Mouse (Mus musculus): ENCODE measurements around the gene Rac1. TPM values are rescaled to one million over a fixed set of nuclear protein-coding genes. Genes with fewer than 3 reads are reported as not detected.

Rac1 gene
- polyA plus RNA-seq, 1 experiment from 2014 or later = 473 TPM

GRCm38 (mm10) chr5:143518045-143518591, 9.7 kb downstream of the Rac1 start:
- Histone ChIP-seq H3K36me3 (peaks cover 70% of the 10 kb centered on the region), H3K4me3 (no peak overlapping the region), H3K27me3 (ENCODE audit: low read depth, poor library complexity, severe bottlenecking) (no peaks in the 10 kb centered on the region), H3K9me3 (replicated peaks) (no peaks in the 10 kb centered on the region), H3K4me1 (peaks cover 3% of the 10 kb centered on the region; the same call in 1 of the 2 replicates), H3K27ac (no peak overlapping the region)
- DNase-seq (ENCODE audit: low spot score) = no peak
- WGBS = 85% methylated on average over 6 of the region's 6 CpGs

- H3K27me3 ChIP-seq (ENCODE audit: low read depth, poor library complexity, severe bottlenecking) = no peaks in the 10 kb centered on the region
- no peaks in the 10 kb centered on the region for H3K9me3 ChIP-seq (replicated peaks)
- H3K4me3 ChIP-seq = no peak overlapping the region
- WGBS = 84% methylated on average over 6 of the region's 6 CpGs
- DNase-seq (ENCODE audit: low spot score) = no peak
- no peak overlapping the region for H3K27ac ChIP-seq
- peaks cover 3% of the 10 kb centered on the region; the same call in 1 of the 2 replicates for H3K4me1 ChIP-seq
- H3K36me3 ChIP-seq = peaks cover 70% of the 10 kb centered on the region
Observed at GRCm38 (mm10) chr5:143517436-143517835, 10.4 kb downstream of the Rac1 start.

DNA sequence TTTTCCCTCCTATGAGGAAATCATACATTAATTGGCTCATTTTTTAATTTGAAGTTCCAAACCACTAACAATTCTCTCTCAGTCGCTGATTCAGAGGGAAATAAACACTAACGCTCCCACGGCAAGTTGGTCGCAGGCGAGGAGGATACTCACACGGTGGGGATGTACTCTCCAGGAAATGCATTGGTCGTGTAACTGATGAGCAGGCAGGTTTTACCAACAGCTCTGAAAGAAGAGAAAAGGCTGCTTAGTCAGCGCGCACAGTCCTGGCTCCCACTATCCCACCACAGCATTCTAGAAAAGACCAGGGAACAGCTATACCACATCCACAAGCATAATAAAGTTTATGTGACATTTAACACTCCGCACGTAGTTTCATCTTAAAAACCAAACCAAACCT, 10.8 kb downstream of the Rac1 start:
- peaks cover 71% of the 10 kb centered on the region for H3K36me3 ChIP-seq
- no peaks in the 10 kb centered on the region for H3K9me3 ChIP-seq (replicated peaks)
- no peak for DNase-seq (ENCODE audit: low spot score)
- 94% methylated on average over 11 of the region's 11 CpGs for WGBS
- no peak overlapping the region for H3K4me3 ChIP-seq
- H3K27me3 ChIP-seq (ENCODE audit: low read depth, poor library complexity, severe bottlenecking) = no peaks in the 10 kb centered on the region
- peaks cover 3% of the 10 kb centered on the region; the same call in 1 of the 2 replicates for H3K4me1 ChIP-seq
- H3K27ac ChIP-seq = no peak overlapping the region

DNA sequence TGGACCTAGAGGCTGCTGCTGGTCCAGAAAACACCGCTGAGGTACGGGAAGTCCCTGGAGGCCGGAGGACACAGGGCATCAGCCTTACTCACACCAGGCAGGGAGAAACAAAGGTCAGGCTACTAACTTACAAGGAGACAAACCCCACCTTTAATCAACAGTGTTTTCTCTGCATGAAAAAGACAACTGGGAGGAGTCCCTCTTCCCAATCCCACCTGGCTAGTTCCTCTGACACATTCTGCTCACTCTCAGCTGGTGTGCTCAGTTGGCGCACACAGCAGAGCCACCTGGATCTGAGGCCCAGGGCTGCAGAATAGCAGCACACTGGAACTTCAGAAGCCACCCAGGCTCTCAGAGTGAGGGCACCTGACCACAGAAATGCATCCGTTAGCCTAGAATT, 13.0 kb downstream of the Rac1 start:
- H3K36me3 ChIP-seq = peaks cover 89% of the 10 kb centered on the region
- no peaks in the 10 kb centered on the region for H3K27me3 ChIP-seq (ENCODE audit: low read depth, poor library complexity, severe bottlenecking)
- no peaks in the 10 kb centered on the region for H3K9me3 ChIP-seq (replicated peaks)
- no peak overlapping the region for H3K4me3 ChIP-seq
- no peak for DNase-seq (ENCODE audit: low spot score)
- WGBS = 93% methylated on average over 5 of the region's 5 CpGs
- no peaks in the 10 kb centered on the region for H3K4me1 ChIP-seq
- H3K27ac ChIP-seq = no peak overlapping the region

DNA sequence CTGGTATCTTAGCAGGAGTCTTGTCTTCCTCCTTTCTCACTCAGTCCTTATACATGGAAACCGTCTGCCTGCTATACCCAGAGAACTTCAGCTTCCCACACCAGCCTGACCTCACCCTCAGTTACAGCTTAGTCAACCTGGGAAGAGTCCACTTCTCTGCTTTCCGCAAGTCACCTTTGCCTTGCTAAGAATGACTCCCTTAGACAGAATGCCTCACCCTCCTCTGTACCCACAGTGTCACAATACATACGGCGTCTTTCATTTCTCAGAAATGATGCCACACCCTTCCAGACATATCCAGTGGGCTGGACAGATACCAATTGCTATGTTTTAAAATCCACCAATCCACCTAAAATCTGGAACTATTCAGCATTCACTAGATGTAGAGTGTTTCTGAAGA, 15.5 kb downstream of the Rac1 start:
- DNase-seq (ENCODE audit: low spot score) = no peak

DNA sequence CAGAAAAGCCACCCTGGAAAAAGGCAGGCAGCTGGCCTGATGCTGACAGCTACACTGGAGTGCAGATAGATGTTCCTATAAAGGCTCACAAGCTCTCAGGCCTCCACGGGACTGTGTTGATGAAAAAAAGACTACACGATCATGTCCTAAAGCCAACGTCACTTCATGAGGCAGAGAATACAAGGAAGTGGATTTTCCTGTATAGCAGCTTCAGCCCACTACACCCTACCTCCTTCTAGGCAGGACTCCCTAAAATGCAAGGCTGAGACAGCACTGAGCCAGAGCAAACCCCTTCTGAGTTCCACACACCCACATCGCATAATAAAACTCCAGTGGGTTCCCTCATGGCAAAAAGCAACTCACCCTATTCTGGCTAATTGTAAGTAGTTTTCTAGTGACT, 16.3 kb downstream of the Rac1 start:
- H3K27ac ChIP-seq = no peak overlapping the region
- no peaks in the 10 kb centered on the region for H3K9me3 ChIP-seq (replicated peaks)
- no peaks in the 10 kb centered on the region for H3K27me3 ChIP-seq (ENCODE audit: low read depth, poor library complexity, severe bottlenecking)
- peaks cover 100% of the 10 kb centered on the region for H3K36me3 ChIP-seq
- WGBS = 87% methylated on average over 4 of the region's 4 CpGs
- H3K4me1 ChIP-seq = peaks cover 20% of the 10 kb centered on the region
- no peak for DNase-seq (ENCODE audit: low spot score)
- no peak overlapping the region for H3K4me3 ChIP-seq

More for the DNA sequence above, 15.5 kb downstream of the Rac1 start:
- Histone ChIP-seq H3K4me3 (no peak overlapping the region), H3K36me3 (peaks cover 100% of the 10 kb centered on the region), H3K9me3 (replicated peaks) (no peaks in the 10 kb centered on the region), H3K27ac (no peak overlapping the region), H3K4me1 (peaks cover 20% of the 10 kb centered on the region), H3K27me3 (ENCODE audit: low read depth, poor library complexity, severe bottlenecking) (no peaks in the 10 kb centered on the region)
- 94% methylated on average over 4 of the region's 4 CpGs for WGBS

DNA sequence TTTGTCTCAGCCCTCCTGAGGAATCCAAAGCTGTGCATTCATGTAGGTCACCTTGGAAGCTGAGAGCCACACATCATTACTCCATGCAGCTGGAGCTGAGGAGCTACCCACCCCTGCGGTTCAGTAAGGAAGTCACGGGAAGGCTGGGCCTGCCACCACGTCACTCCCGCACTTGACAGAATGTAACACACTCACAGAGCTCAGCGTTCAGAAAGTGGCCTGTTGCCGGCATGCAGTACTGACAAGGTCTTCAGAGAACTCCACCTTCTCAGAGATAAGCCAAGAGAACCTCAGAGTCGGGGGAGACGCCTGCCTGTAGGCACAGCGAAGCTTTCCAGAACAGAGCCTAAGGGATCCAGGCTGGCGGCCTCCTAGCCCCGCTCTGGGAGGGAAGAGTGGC, 18.1 kb downstream of the Rac1 start:
- no peak for DNase-seq (ENCODE audit: low spot score)

DNA sequence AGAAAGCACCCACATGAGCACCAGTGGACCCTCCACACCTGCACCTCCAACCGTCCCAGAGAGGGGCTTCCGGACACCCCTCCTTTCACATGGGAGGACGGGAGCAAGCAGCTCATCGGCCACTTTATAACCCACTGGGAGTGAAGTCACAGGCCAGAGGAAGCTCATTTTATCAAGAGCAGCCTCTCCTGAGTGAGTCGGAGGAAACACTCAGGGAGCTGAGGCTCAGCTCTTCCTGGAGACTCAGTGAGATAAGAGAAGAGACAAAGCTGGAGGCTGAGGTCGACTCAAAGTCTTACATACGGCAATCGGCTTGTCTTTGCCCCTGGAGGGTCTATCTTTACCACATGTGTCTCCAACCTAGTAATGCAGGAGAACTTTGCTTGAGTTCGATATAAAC, 18.5 kb downstream of the Rac1 start:
- H3K27ac ChIP-seq = no peak overlapping the region
- H3K4me1 ChIP-seq = peaks cover 20% of the 10 kb centered on the region

More for the DNA sequence above, 18.1 kb downstream of the Rac1 start:
- Histone ChIP-seq H3K27me3 (ENCODE audit: low read depth, poor library complexity, severe bottlenecking) (no peaks in the 10 kb centered on the region), H3K36me3 (peaks cover 99% of the 10 kb centered on the region), H3K27ac (no peak overlapping the region), H3K9me3 (replicated peaks) (no peaks in the 10 kb centered on the region), H3K4me1 (peaks cover 20% of the 10 kb centered on the region), H3K4me3 (no peak overlapping the region)
- 88% methylated on average over 11 of the region's 11 CpGs for WGBS

DNA sequence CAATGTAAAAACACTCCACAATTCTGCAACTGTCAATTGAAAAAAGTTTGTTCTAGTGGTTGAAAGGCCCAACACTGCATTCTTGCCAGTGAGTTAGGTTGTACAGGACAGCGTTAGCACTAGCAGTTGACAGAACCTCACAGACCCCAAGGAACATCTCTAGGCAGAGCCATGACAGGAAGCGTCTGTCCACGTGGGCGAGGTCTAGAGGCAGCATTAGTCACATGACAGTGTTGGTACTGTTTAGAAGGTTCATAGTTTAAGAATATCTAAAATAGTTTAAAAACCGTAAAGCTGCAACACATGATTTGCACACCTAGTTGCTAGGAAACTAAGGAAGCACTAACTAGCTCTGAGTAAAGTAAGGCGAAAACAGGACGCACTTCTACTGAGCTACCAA, 22.3 kb downstream of the Rac1 start:
- H3K27ac ChIP-seq = no peak overlapping the region
- DNase-seq (ENCODE audit: low spot score) = no peak
- no peaks in the 10 kb centered on the region for H3K27me3 ChIP-seq (ENCODE audit: low read depth, poor library complexity, severe bottlenecking)
- H3K4me1 ChIP-seq = peaks cover 20% of the 10 kb centered on the region
- H3K36me3 ChIP-seq = peaks cover 97% of the 10 kb centered on the region
- no peak overlapping the region for H3K4me3 ChIP-seq
- 91% methylated on average over 7 of the region's 7 CpGs for WGBS
- no peaks in the 10 kb centered on the region for H3K9me3 ChIP-seq (replicated peaks)

More for the DNA sequence above, 18.5 kb downstream of the Rac1 start:
- Histone ChIP-seq H3K36me3 (peaks cover 99% of the 10 kb centered on the region), H3K4me3 (no peak overlapping the region), H3K9me3 (replicated peaks) (no peaks in the 10 kb centered on the region), H3K27me3 (ENCODE audit: low read depth, poor library complexity, severe bottlenecking) (no peaks in the 10 kb centered on the region)
- WGBS = 84% methylated on average over 9 of the region's 9 CpGs
- no peak for DNase-seq (ENCODE audit: low spot score)

GRCm38 (mm10) chr5:143505056-143505455, 22.8 kb downstream of the Rac1 start:
- WGBS = 95% methylated on average over 8 of the region's 8 CpGs
- H3K9me3 ChIP-seq (replicated peaks) = no peaks in the 10 kb centered on the region
- no peak overlapping the region for H3K4me3 ChIP-seq
- peaks cover 95% of the 10 kb centered on the region for H3K36me3 ChIP-seq
- peaks cover 20% of the 10 kb centered on the region for H3K4me1 ChIP-seq
- H3K27me3 ChIP-seq (ENCODE audit: low read depth, poor library complexity, severe bottlenecking) = no peaks in the 10 kb centered on the region
- no peak overlapping the region for H3K27ac ChIP-seq
- no peak for DNase-seq (ENCODE audit: low spot score)

GRCm38 (mm10) chr5:143504453-143504852, 23.4 kb downstream of the Rac1 start:
- Histone ChIP-seq H3K4me1 (peaks cover 20% of the 10 kb centered on the region), H3K27me3 (ENCODE audit: low read depth, poor library complexity, severe bottlenecking) (no peaks in the 10 kb centered on the region), H3K4me3 (no peak overlapping the region), H3K36me3 (peaks cover 95% of the 10 kb centered on the region), H3K9me3 (replicated peaks) (no peaks in the 10 kb centered on the region), H3K27ac (no peak overlapping the region)
- no peak for DNase-seq (ENCODE audit: low spot score)
- WGBS = 66% methylated on average over 3 of the region's 3 CpGs

- 93% methylated on average over 6 of the region's 6 CpGs for WGBS
- no peak overlapping the region for H3K27ac ChIP-seq
- no peak overlapping the region for H3K4me3 ChIP-seq
- no peaks in the 10 kb centered on the region for H3K9me3 ChIP-seq (replicated peaks)
- peaks cover 14% of the 10 kb centered on the region for H3K4me1 ChIP-seq
- H3K36me3 ChIP-seq = peaks cover 94% of the 10 kb centered on the region
- no peaks in the 10 kb centered on the region for H3K27me3 ChIP-seq (ENCODE audit: low read depth, poor library complexity, severe bottlenecking)
- DNase-seq (ENCODE audit: low spot score) = no peak
Observed at GRCm38 (mm10) chr5:143503740-143504139, 24.1 kb downstream of the Rac1 start.

DNA sequence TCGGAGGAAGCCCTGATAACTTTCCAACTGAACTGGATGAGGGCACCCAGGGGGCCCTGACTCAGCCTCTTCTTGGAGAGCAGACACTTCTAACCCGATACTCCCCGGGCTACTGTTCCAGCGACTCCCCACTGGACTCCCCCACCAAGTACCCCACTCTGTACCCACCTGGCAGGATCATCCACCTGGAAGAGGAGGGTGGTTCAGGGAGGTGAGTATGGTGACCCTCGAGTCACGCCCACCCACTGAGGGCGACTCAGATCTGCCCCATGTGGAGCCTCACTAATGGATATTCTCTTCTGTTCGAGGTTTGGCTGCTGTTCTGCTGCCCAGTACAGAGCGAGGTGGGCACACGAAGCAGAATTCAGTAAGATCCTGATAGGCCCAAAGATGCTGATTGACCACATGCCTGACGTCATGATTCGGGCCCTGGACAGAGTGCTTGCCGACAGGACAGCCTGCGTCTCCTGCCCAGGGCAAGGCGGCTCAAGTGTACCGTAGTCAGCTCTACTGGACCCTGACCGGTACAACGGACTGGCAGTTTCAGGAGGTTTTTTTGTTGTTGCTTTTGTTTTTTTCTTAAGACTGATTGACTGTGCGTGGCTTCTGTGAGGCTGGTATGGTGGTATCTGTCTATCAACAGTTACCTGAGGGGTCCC, 24.8 kb downstream of the Rac1 start:
- Histone ChIP-seq H3K27ac (no peak overlapping the region), H3K4me3 (no peak overlapping the region), H3K27me3 (ENCODE audit: low read depth, poor library complexity, severe bottlenecking) (no peaks in the 10 kb centered on the region), H3K36me3 (peaks cover 90% of the 10 kb centered on the region), H3K4me1 (peaks cover 7% of the 10 kb centered on the region), H3K9me3 (replicated peaks) (no peaks in the 10 kb centered on the region)
- WGBS = 92% methylated on average over 19 of the region's 19 CpGs
- no peak for DNase-seq (ENCODE audit: low spot score)
